13 mouse cellular contexts compared by ENCODE assay signal in the genomic region with DNA sequence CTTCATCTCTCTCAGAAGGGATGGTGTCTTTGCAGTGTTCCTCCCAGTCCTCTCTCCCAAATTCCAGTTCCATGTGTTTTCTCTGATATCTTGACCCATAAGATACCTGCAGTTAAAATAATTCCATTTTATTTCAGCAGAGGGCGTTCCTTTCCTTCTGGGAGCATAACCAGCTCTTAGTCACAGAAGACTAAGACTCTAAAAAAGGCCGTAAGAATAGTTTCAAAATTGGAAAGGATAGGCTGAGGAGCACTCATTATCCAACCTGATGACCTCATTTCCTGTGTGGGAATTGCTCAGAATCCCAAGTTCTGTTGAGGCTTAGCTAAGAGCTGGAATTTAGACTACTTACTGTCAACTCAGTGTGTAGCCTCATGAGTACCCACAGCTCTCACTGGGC. TPM values are rescaled to one million over a fixed set of nuclear protein-coding genes. Genes with fewer than 3 reads are reported as not detected.
DNase-seq lines count a peak whose midpoint lies in the region; ATAC-seq and TF ChIP-seq lines count a peak whose summit lies in the region.
"Had no signal": no experiment of that assay in that cellular context is flagged by ENCODE, and none has a peak within 500 bp of the region (broad histone marks: within the 10 kb centered on the region; RNA-seq: fewer than 3 reads in every experiment).

No protein-coding gene starts in this region.

- peak; percentile 48 for TF ChIP-seq CTCF in heart, postnatal 0 days (IDR thresholded peaks at IDR 0.05; ENCODE audit: low read depth)

- H3K4me1 ChIP-seq in heart, postnatal 0 days (ENCODE audit: control insufficient read depth, insufficient read depth): peaks cover 10% of the 10 kb centered on the region
- peaks cover 20% of the 10 kb centered on the region for H3K4me1 ChIP-seq in megakaryocyte, embryonic 14.5 days

- peak; percentile 49 for DNase-seq in heart, postnatal 0 days (ENCODE audit: low spot score)
- no peak for DNase-seq in heart, postnatal 4 days
- peak; percentile 46 for DNase-seq in ZHBTc4 (ENCODE audit: low read depth, low spot score)
- peak; percentile 58 for DNase-seq in skeletal muscle tissue, adult 2 months (ENCODE audit: low read depth, low spot score)
- DNase-seq in cerebellum, adult 11-12 months: no peak
- DNase-seq in thymus, postnatal 36 days: no peak
- DNase-seq: layer of hippocampus, adult 9-11 months had no signal

- WGBS in heart, postnatal 0 days: 40% methylated on average over 2 of the region's 2 CpGs

- no peak for TF ChIP-seq EP300 in heart, postnatal 0 days (IDR thresholded peaks at IDR 0.05; ENCODE audit: low read depth)

- H3K9me3 ChIP-seq in heart, postnatal 0 days (replicated peaks; ENCODE audit: control insufficient read depth, low read length): no peaks in the 10 kb centered on the region
- no peaks in the 10 kb centered on the region for H3K9me3 ChIP-seq in megakaryocyte, embryonic 14.5 days
- H3K9me3 ChIP-seq: limb, embryonic 13.5 days had no signal

- H3K9ac ChIP-seq in heart, postnatal 0 days (replicated peaks; ENCODE audit: low read depth, low read length): no peak overlapping the region
- H3K9ac ChIP-seq: limb, embryonic 13.5 days had no signal

- H3K4me2 ChIP-seq in heart, postnatal 0 days (ENCODE audit: low read depth, low read length): no peak overlapping the region
- H3K4me2 ChIP-seq: limb, embryonic 13.5 days; midbrain, embryonic 11.5 days had no signal

- ATAC-seq in heart, postnatal 0 days (ENCODE audit: insufficient read depth, low read depth): peak; percentile 54
- ATAC-seq in megakaryocyte, adult 5-6 weeks (ENCODE audit: poor library complexity, severe bottlenecking): no peak
- ATAC-seq: forebrain, embryonic 14.5 days; inflammation-experienced regulatory T-cells, adult 6 months had no signal

- H3K36me3 ChIP-seq in heart, postnatal 0 days (replicated peaks; ENCODE audit: control insufficient read depth, insufficient read depth, low read length): no peaks in the 10 kb centered on the region
- H3K36me3 ChIP-seq in megakaryocyte, embryonic 14.5 days (replicated peaks; ENCODE audit: low read length): no peaks in the 10 kb centered on the region
- H3K36me3 ChIP-seq: limb, embryonic 13.5 days had no signal

- H3K27me3 ChIP-seq in heart, postnatal 0 days (ENCODE audit: control insufficient read depth, insufficient read depth, low read length): no peaks in the 10 kb centered on the region
- peaks cover 16% of the 10 kb centered on the region for H3K27me3 ChIP-seq in megakaryocyte, embryonic 14.5 days (replicated peaks)
- H3K27me3 ChIP-seq: limb, embryonic 13.5 days had no signal

- H3K27ac ChIP-seq in heart, postnatal 0 days (ENCODE audit: low read depth): no peak overlapping the region
- H3K27ac ChIP-seq: limb, embryonic 13.5 days had no signal

- no peak overlapping the region for H3K4me3 ChIP-seq in heart, postnatal 0 days (ENCODE audit: low read depth, low read length)
- H3K4me3 ChIP-seq in megakaryocyte, embryonic 14.5 days (replicated peaks): peak overlapping the region; percentile 2
- H3K4me3 ChIP-seq: limb, embryonic 13.5 days had no signal

RNA-seq across cellular contexts. Expression of gene Zfp366, which starts 14.3 kb away (rescaled TPM):
- total RNA-seq in heart, postnatal 0 days (2014; rRNA removed; ENCODE audit: low replicate concordance): 4.5 and 5.6 TPM in 2 replicates
- 0.82 TPM in 2 replicates for polyA plus RNA-seq in heart, postnatal 0 days (2015; fragmentation: Nextera tagmentation; extraction: Ambion mirVana)
- total RNA-seq in heart, postnatal 4 days (2021): 10 to 100 TPM in 1 of 2 experiments, 1 to 10 TPM in 1; 7.2 to 10.1 TPM
- polyA plus RNA-seq in megakaryocyte, embryonic 14.5 days (2012; ENCODE audit: insufficient read depth, low replicate concordance): not detected in 2 replicates
- 0.21 and 0.69 TPM in 2 replicates for total RNA-seq in megakaryocyte, adult 5-6 weeks (2015)
- total RNA-seq in megakaryocyte, adult 5-6 weeks (2017): 0.04 and 0.08 TPM in 2 replicates

Comparison
In these comparisons a context has a peak if more than half of its experiments do, and no peak if none do; other contexts are left out.
1. DNase-seq: peak in heart, postnatal 0 days (single experiment), ZHBTc4 (single experiment) and skeletal muscle tissue, adult 2 months (single experiment); none in heart, postnatal 4 days (single experiment), cerebellum, adult 11-12 months (single experiment) and thymus, postnatal 36 days (0 of 2).